Mouse (Mus musculus): ENCODE results near the gene Cradd. TPM values are rescaled to one million over a fixed set of nuclear protein-coding genes. Genes with fewer than 3 reads are reported as not detected.
A peak's percentile ranks its signal among the peaks of the same experiment; 100 is the strongest.

Gene Cradd
- polyA plus RNA-seq, 1 experiment from 2014 or later = 15.4 TPM

GRCm38 (mm10) chr10:95227590-95227989 lies 96.3 kb downstream of the Cradd start:
- TF ChIP-seq CTCF (IDR thresholded peaks at IDR 0.05) (no peak), EP300 (IDR thresholded peaks at IDR 0.05) (no peak)
- no peaks in the 10 kb centered on the region for H3K27me3 ChIP-seq (replicated peaks; ENCODE audit: insufficient read depth, low read length)
- no peak overlapping the region for H3K4me3 ChIP-seq (ENCODE audit: low read depth, low read length)
- H3K4me2 ChIP-seq (replicated peaks; ENCODE audit: low read depth, low read length) = no peak overlapping the region
- H3K9ac ChIP-seq (replicated peaks; ENCODE audit: low read depth) = no peak overlapping the region
- H3K4me1 ChIP-seq (ENCODE audit: insufficient read depth, low read depth, low read length) = no peaks in the 10 kb centered on the region
- no peaks in the 10 kb centered on the region for H3K36me3 ChIP-seq (ENCODE audit: insufficient read depth, low read length)
- no peak overlapping the region; the same call in 1 of the 2 replicates for H3K27ac ChIP-seq (ENCODE audit: low read length)
- DNase-seq (ENCODE audit: low spot score) (no peak), ATAC-seq (peak; percentile 54)
- H3K9me3 ChIP-seq (ENCODE audit: low read length) = no peaks in the 10 kb centered on the region
- 44% methylated on average over 1 of the region's 1 CpGs for WGBS

- no peaks in the 10 kb centered on the region for H3K36me3 ChIP-seq (ENCODE audit: insufficient read depth, low read length)
- no peaks in the 10 kb centered on the region for H3K27me3 ChIP-seq (replicated peaks; ENCODE audit: insufficient read depth, low read length)
- H3K9me3 ChIP-seq (ENCODE audit: low read length) = no peaks in the 10 kb centered on the region
- no peak overlapping the region for H3K27ac ChIP-seq (ENCODE audit: low read length)
- no peak for DNase-seq (ENCODE audit: low spot score)
- no peaks in the 10 kb centered on the region for H3K4me1 ChIP-seq (ENCODE audit: insufficient read depth, low read depth, low read length)
- TF ChIP-seq CTCF (IDR thresholded peaks at IDR 0.05) = no peak
- TF ChIP-seq EP300 (IDR thresholded peaks at IDR 0.05) = no peak
- WGBS = 66% methylated on average over 4 of the region's 4 CpGs
- ATAC-seq = no peak
- H3K4me2 ChIP-seq (replicated peaks; ENCODE audit: low read depth, low read length) = no peak overlapping the region
- no peak overlapping the region for H3K4me3 ChIP-seq (ENCODE audit: low read depth, low read length)
- no peak overlapping the region for H3K9ac ChIP-seq (replicated peaks; ENCODE audit: low read depth)
Measured at GRCm38 (mm10) chr10:95226772-95227171, 97.2 kb downstream of the Cradd start.

DNA sequence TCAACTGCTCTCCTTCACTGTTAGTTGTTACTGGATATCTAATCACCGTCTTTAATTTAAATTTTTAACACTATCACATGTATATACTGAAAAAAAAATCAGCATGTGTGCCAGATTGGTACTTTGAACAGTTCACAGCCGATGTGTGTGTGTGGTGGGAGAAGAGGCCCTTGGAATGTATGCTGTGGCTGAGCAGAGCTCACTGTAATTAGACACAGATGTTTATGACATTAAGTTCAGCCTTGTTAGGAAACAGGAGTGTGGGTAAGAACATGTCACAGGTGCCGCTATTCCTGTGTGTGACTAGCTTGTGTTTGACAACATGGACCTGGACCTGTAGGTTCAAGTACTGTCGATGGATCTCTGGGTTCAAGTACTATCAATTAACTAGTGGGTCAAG lies 98.9 kb downstream of the Cradd start:
- WGBS = 61% methylated on average over 4 of the region's 4 CpGs
- Histone ChIP-seq H3K9ac (replicated peaks; ENCODE audit: low read depth) (no peak overlapping the region), H3K27ac (ENCODE audit: low read length) (no peak overlapping the region), H3K4me1 (ENCODE audit: insufficient read depth, low read depth, low read length) (no peaks in the 10 kb centered on the region), H3K36me3 (ENCODE audit: insufficient read depth, low read length) (no peaks in the 10 kb centered on the region), H3K9me3 (ENCODE audit: low read length) (no peaks in the 10 kb centered on the region), H3K4me3 (ENCODE audit: low read depth, low read length) (no peak overlapping the region), H3K27me3 (replicated peaks; ENCODE audit: insufficient read depth, low read length) (no peaks in the 10 kb centered on the region), H3K4me2 (replicated peaks; ENCODE audit: low read depth, low read length) (no peak overlapping the region)
- ATAC-seq (no peak), DNase-seq (ENCODE audit: low spot score) (no peak)
- TF ChIP-seq EP300 (IDR thresholded peaks at IDR 0.05) (no peak), CTCF (IDR thresholded peaks at IDR 0.05) (no peak)

DNA sequence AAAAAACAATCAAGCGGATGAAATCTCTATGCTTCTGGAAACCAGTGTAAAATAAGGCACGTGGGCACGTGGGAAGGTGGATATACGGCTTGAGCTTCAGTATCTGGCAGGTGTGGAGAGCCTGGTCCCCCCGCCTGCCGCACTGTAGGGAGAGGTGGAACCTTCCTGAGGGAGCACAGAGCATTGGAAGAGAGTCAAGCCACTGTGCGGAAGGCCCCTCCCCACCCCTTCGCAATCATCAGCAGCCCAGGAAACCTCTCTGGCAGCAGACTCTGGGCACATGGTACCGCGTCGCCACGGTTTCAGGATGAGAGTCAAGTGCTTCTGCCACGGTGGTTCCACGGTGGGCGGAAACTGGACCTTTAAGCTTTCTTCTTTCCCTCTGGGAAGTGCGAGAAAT lies 100.7 kb downstream of the Cradd start:
- Histone ChIP-seq H3K4me3 (ENCODE audit: low read depth, low read length) (no peak overlapping the region), H3K4me1 (ENCODE audit: insufficient read depth, low read depth, low read length) (no peaks in the 10 kb centered on the region), H3K4me2 (replicated peaks; ENCODE audit: low read depth, low read length) (no peak overlapping the region), H3K27ac (ENCODE audit: low read length) (no peak overlapping the region), H3K9me3 (ENCODE audit: low read length) (no peaks in the 10 kb centered on the region), H3K36me3 (ENCODE audit: insufficient read depth, low read length) (no peaks in the 10 kb centered on the region), H3K9ac (replicated peaks; ENCODE audit: low read depth) (no peak overlapping the region), H3K27me3 (replicated peaks; ENCODE audit: insufficient read depth, low read length) (no peaks in the 10 kb centered on the region)
- no peak for TF ChIP-seq CTCF (IDR thresholded peaks at IDR 0.05)
- TF ChIP-seq EP300 (IDR thresholded peaks at IDR 0.05) = no peak
- 72% methylated on average over 16 of the region's 16 CpGs for WGBS
- ATAC-seq (no peak), DNase-seq (ENCODE audit: low spot score) (no peak)

DNA sequence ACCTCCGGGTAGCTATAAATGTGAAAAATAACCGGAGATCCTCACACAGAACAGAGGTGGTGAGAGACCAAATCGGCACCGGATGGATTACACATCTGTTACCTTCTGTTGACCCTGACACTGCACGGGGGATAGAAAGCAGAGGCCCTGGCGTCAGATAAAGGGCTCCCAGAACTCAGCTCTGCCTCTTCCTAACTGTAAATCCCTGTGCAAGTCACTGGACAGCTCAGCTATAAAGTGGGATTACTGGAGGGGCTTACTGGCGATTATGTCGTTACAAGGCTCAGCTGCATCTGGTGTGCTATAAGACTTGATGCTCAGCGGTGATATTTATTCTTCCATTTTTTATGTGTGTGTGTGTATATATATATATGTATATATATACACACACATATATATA lies 102.0 kb downstream of the Cradd start:
- H3K27ac ChIP-seq (ENCODE audit: low read length) = no peak overlapping the region
- H3K36me3 ChIP-seq (ENCODE audit: insufficient read depth, low read length) = no peaks in the 10 kb centered on the region
- peaks cover 5% of the 10 kb centered on the region; the same call in 1 of the 2 replicates for H3K4me1 ChIP-seq (ENCODE audit: insufficient read depth, low read depth, low read length)
- no peak overlapping the region for H3K9ac ChIP-seq (replicated peaks; ENCODE audit: low read depth)
- no peaks in the 10 kb centered on the region for H3K27me3 ChIP-seq (replicated peaks; ENCODE audit: insufficient read depth, low read length)
- no peak overlapping the region for H3K4me2 ChIP-seq (replicated peaks; ENCODE audit: low read depth, low read length)
- no peak for ATAC-seq
- H3K9me3 ChIP-seq (ENCODE audit: low read length) = no peaks in the 10 kb centered on the region
- no peak for TF ChIP-seq EP300 (IDR thresholded peaks at IDR 0.05)
- TF ChIP-seq CTCF (IDR thresholded peaks at IDR 0.05) = no peak
- WGBS = 68% methylated on average over 9 of the region's 9 CpGs
- DNase-seq (ENCODE audit: low spot score) = no peak
- no peak overlapping the region for H3K4me3 ChIP-seq (ENCODE audit: low read depth, low read length)

DNA sequence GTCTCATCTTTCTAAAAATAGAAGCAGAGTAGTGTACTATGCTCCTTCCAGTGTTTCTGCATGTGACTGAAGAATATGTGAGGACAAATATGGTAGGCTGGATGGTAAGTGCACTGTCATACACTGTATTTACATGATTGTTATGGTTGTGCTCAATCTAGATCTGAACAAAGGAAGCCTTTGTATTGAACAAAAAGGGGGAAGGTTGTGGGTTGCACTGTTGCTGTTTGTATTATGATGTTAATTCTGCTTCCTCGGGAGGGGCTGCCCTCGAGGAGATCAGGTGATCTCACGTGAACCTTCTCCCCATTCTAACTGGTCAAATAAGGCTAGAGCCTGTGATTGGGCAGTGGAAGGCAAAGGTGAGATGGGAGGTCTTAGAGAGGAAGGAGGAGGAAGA lies 103.4 kb downstream of the Cradd start:
- Histone ChIP-seq H3K4me2 (replicated peaks; ENCODE audit: low read depth, low read length) (no peak overlapping the region), H3K4me1 (ENCODE audit: insufficient read depth, low read depth, low read length) (peaks cover 5% of the 10 kb centered on the region; the same call in 1 of the 2 replicates), H3K9ac (replicated peaks; ENCODE audit: low read depth) (no peak overlapping the region), H3K27ac (ENCODE audit: low read length) (no peak overlapping the region), H3K27me3 (replicated peaks; ENCODE audit: insufficient read depth, low read length) (no peaks in the 10 kb centered on the region), H3K9me3 (ENCODE audit: low read length) (no peaks in the 10 kb centered on the region), H3K4me3 (ENCODE audit: low read depth, low read length) (no peak overlapping the region), H3K36me3 (ENCODE audit: insufficient read depth, low read length) (no peaks in the 10 kb centered on the region)
- ATAC-seq (no peak), DNase-seq (ENCODE audit: low spot score) (no peak)
- 70% methylated on average over 3 of the region's 3 CpGs for WGBS
- TF ChIP-seq EP300 (IDR thresholded peaks at IDR 0.05) (no peak), CTCF (IDR thresholded peaks at IDR 0.05) (no peak)

DNA sequence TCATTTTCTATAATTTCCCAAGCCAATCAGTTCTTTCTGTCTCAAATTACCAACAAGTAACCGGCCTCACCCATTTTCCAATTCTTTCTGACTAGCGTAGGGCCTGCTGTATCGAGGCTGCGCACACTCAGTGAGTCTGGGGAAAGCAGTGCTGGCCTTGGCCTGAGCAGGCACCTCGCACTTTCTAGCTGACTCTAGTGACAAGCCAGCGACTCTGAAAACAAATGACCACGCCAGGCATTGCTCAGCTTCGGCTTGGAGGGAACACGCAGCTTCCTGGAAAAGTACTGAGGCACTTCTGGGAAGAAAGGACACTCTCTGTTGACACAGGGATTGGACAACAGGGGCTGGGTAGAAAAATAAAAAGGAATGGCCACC lies 105.3 kb downstream of the Cradd start:
- peak; percentile 88 for DNase-seq (ENCODE audit: low spot score)
- WGBS = 45% methylated on average over 9 of the region's 9 CpGs
- peak overlapping the region; percentile 82 for H3K27ac ChIP-seq (ENCODE audit: low read length)
- TF ChIP-seq EP300 (IDR thresholded peaks at IDR 0.05) (peak; percentile 43; the same call in 1 of the 2 replicates), CTCF (IDR thresholded peaks at IDR 0.05) (no peak)
- no peaks in the 10 kb centered on the region for H3K27me3 ChIP-seq (replicated peaks; ENCODE audit: insufficient read depth, low read length)
- no peaks in the 10 kb centered on the region for H3K9me3 ChIP-seq (ENCODE audit: low read length)
- no peaks in the 10 kb centered on the region for H3K36me3 ChIP-seq (ENCODE audit: insufficient read depth, low read length)
- no peak overlapping the region for H3K4me3 ChIP-seq (ENCODE audit: low read depth, low read length)
- no peak overlapping the region for H3K9ac ChIP-seq (replicated peaks; ENCODE audit: low read depth)
- H3K4me2 ChIP-seq (replicated peaks; ENCODE audit: low read depth, low read length) = no peak overlapping the region
- peaks cover 5% of the 10 kb centered on the region; the same call in 1 of the 2 replicates for H3K4me1 ChIP-seq (ENCODE audit: insufficient read depth, low read depth, low read length)
- peak; percentile 82 for ATAC-seq
